Mouse (Mus musculus) fibroblast of lung, adult 2 months (primary cell): ENCODE measurements around the gene Dnmbp.

Experiments
- DNase-seq: peaks from one replicate; pipeline ENCODE4 v3.0.0-alpha.2; 2011; ENCODE audit warnings: low read depth

Gene Dnmbp

GRCm38 (mm10) chr19:43801427-43802051 lies 138.5 kb downstream of the Dnmbp start:
- DNase-seq: no peak

- DNase-seq: no peak
Measured at GRCm38 (mm10) chr19:43797216-43797615, 142.8 kb downstream of the Dnmbp start.
